Mouse (Mus musculus): ENCODE measurements around the gene Akr1b10. TPM values are rescaled to one million over a fixed set of nuclear protein-coding genes. Genes with fewer than 3 reads are reported as not detected.

Gene Akr1b10
- total RNA-seq, 2 experiments from 2014 or later: 36.4 to 50.5 TPM

- intact Hi-C loops (cut with DNase I; ENCODE audit: low total_unique reads): loop anchor here (10.0 kb wide), 1 partner anchor 47 kb away; no protein-coding TSS in a partner anchor
- no peak for DNase-seq
Measured at GRCm38 (mm10) chr6:34441556-34442257, 57.7 kb downstream of the Akr1b10 start.

- no peak for DNase-seq
- intact Hi-C loops (cut with DNase I; ENCODE audit: low total_unique reads): loop anchor here (10.0 kb wide), 1 partner anchor 49 kb away; no protein-coding TSS in a partner anchor
Measured at GRCm38 (mm10) chr6:34443791-34444190, 59.8 kb downstream of the Akr1b10 start.

Other genes with a start within 250 kb of the Akr1b10 start
- gene Slc35b4, start 207.1 kb upstream of the Akr1b10 start, total RNA-seq (2021): 10 to 100 TPM in 1 of 2 experiments, 1 to 10 TPM in 1; 7.0 to 10.6 TPM
- gene Akr1b3, start 66.7 kb upstream of the Akr1b10 start, total RNA-seq (2021): 100 to 1,000 TPM; 202 to 210 TPM
- gene Akr1b8, start 30.1 kb upstream of the Akr1b10 start, total RNA-seq (2021): 1 to 10 TPM; 2.8 to 5.0 TPM
- gene Akr1b7, start 28.1 kb downstream of the Akr1b10 start, total RNA-seq (2021): not detected
- gene Bpgm, start 92.0 kb downstream of the Akr1b10 start, total RNA-seq (2021): 10 to 100 TPM; 42.7 to 53.8 TPM
- gene Cald1, start 214.3 kb downstream of the Akr1b10 start, total RNA-seq (2021): 10 to 100 TPM; 51.7 to 53.7 TPM

Measured in gastrocnemius, postnatal 14 days (tissue).